Mouse (Mus musculus) stomach, postnatal 0 days (tissue): ENCODE data around the gene Plekhg2. TPM values are rescaled to one million over a fixed set of nuclear protein-coding genes. Genes with fewer than 3 reads are reported as not detected.

Experiments used
- ATAC-seq: fragments of 200-750 bp; cut with Nextera tagmentation; 2 replicates; pipeline ENCODE4 v1.8.0; 2017; ENCODE audit not compliant: low FRiP score, low TSS enrichment
- DNase-seq: peaks from one replicate; pipeline ENCODE4 v3.0.0-alpha.2; 2016; ENCODE audit warnings: low spot score
- H3K27ac ChIP-seq: fragments of 300-500 bp; sonication (generic); replicated peaks from 2 replicates; pipeline ENCODE4 v1.5.1; 2014; ENCODE audit warnings: mild to moderate bottlenecking, control low read depth
- H3K27me3 ChIP-seq: fragments of 300-500 bp; sonication (generic); 2 replicates; pipeline ENCODE4 v1.6.1; 2014; ENCODE audit warnings: low read length; ENCODE audit not compliant: control insufficient read depth, insufficient read depth
- H3K36me3 ChIP-seq: fragments of 300-500 bp; sonication (generic); 2 replicates; pipeline ENCODE4 v1.6.1; 2014; ENCODE audit warnings: low read length, mixed read lengths; ENCODE audit not compliant: control insufficient read depth, insufficient read depth
- H3K4me1 ChIP-seq: fragments of 300-500 bp; sonication (generic); replicated peaks from 2 replicates; pipeline ENCODE4 v1.6.1; 2014; ENCODE audit warnings: antibody characterized with exemption; ENCODE audit not compliant: control insufficient read depth, insufficient read depth
- H3K4me2 ChIP-seq: fragments of 300-500 bp; sonication (generic); replicated peaks from 2 replicates; pipeline ENCODE4 v1.6.1; 2014; ENCODE audit warnings: low read depth, mild to moderate bottlenecking, control low read depth, moderate library complexity
- H3K4me3 ChIP-seq: fragments of 300-500 bp; sonication (generic); 2 replicates; pipeline ENCODE4 v1.5.1; 2014; ENCODE audit warnings: low read depth, low read length, control low read depth
- H3K9ac ChIP-seq: fragments of 300-500 bp; sonication (generic); 2 replicates; pipeline ENCODE4 v1.6.1; 2014; ENCODE audit warnings: mild to moderate bottlenecking, low read length, control low read depth, mixed read lengths
- H3K9me3 ChIP-seq: fragments of 300-500 bp; sonication (generic); 2 replicates; pipeline ENCODE4 v1.6.1; 2016; ENCODE audit warnings: low read length; ENCODE audit not compliant: control insufficient read depth
- CTCF ChIP-seq: IDR thresholded peaks from 2 replicates; pipeline ENCODE4 v1.5.1; 2016; ENCODE audit warnings: antibody characterized with exemption, low read depth, mild to moderate bottlenecking, moderate library complexity
- EP300 ChIP-seq: optimal IDR thresholded peaks from 2 replicates; pipeline ENCODE3; 2016; ENCODE audit warnings: antibody characterized with exemption
- WGBS: fragments of 180-500 bp; shearing (Covaris S2); extraction: QIAGEN DNeasy Blood & Tissue Kit; methylation state at CpG from one replicate; pipeline ENCODE4 v1.1.7; 2014; 5-methylcytosine and 5-hydroxymethylcytosine counted together
- polyA plus RNA-seq: library from polyadenylated mRNA; unstranded; fragments of >200 nt; fragmentation: Nextera tagmentation; extraction: Ambion mirVana; gene quantifications from 2 replicates; pipeline ENCODE4 v1.2.1, GENCODE M21; 2015

The Plekhg2 gene
- polyA plus RNA-seq, 1 experiment from 2014 or later: 13.4 TPM

GRCm38 (mm10) chr7:28367663-28368275 lies 4.6 kb downstream of the Plekhg2 start:
- DNase-seq (no peak), ATAC-seq (no peak)
- Histone ChIP-seq H3K36me3 (peaks cover 15% of the 10 kb centered on the region; the same call in 1 of the 2 replicates), H3K4me1 (no peaks in the 10 kb centered on the region), H3K4me3 (no peak overlapping the region), H3K4me2 (no peak overlapping the region), H3K27ac (no peak overlapping the region), H3K27me3 (no peaks in the 10 kb centered on the region), H3K9me3 (no peaks in the 10 kb centered on the region), H3K9ac (no peak overlapping the region)
- 90% methylated on average over 16 of the region's 16 CpGs for WGBS
- TF ChIP-seq EP300 (no peak), CTCF (no peak)

GRCm38 (mm10) chr7:28362441-28363060 lies 9.8 kb downstream of the Plekhg2 start:
- no peaks in the 10 kb centered on the region for H3K9me3 ChIP-seq
- H3K4me3 ChIP-seq: no peak overlapping the region
- DNase-seq (no peak), ATAC-seq (no peak)
- peaks cover 4% of the 10 kb centered on the region; the same call in 1 of the 2 replicates for H3K4me1 ChIP-seq
- no peak overlapping the region for H3K4me2 ChIP-seq
- H3K9ac ChIP-seq: no peak overlapping the region
- no peak for TF ChIP-seq CTCF
- TF ChIP-seq EP300: no peak
- no peaks in the 10 kb centered on the region for H3K27me3 ChIP-seq
- H3K36me3 ChIP-seq: peaks cover 26% of the 10 kb centered on the region
- WGBS: 82% methylated on average over 16 of the region's 16 CpGs
- no peak overlapping the region for H3K27ac ChIP-seq

- Histone ChIP-seq H3K36me3 (peaks cover 25% of the 10 kb centered on the region), H3K4me2 (no peak overlapping the region), H3K27ac (no peak overlapping the region), H3K27me3 (no peaks in the 10 kb centered on the region), H3K4me3 (no peak overlapping the region), H3K4me1 (peaks cover 9% of the 10 kb centered on the region), H3K9ac (no peak overlapping the region), H3K9me3 (no peaks in the 10 kb centered on the region)
- TF ChIP-seq EP300: no peak
- DNase-seq (no peak), ATAC-seq (no peak)
- WGBS: 93% methylated on average over 20 of the region's 20 CpGs
Measured at GRCm38 (mm10) chr7:28361647-28362341, 10.6 kb downstream of the Plekhg2 start.

- no peaks in the 10 kb centered on the region for H3K27me3 ChIP-seq
- WGBS: 93% methylated on average over 6 of the region's 6 CpGs
- H3K36me3 ChIP-seq: peaks cover 25% of the 10 kb centered on the region
- H3K27ac ChIP-seq: no peak overlapping the region
- no peak overlapping the region for H3K9ac ChIP-seq
- H3K4me3 ChIP-seq: no peak overlapping the region
- peaks cover 9% of the 10 kb centered on the region for H3K4me1 ChIP-seq
- no peak overlapping the region for H3K4me2 ChIP-seq
- no peak for TF ChIP-seq EP300
- TF ChIP-seq CTCF: no peak
- ATAC-seq (no peak), DNase-seq (no peak)
- no peaks in the 10 kb centered on the region for H3K9me3 ChIP-seq
Measured at GRCm38 (mm10) chr7:28360291-28360690, 12.1 kb downstream of the Plekhg2 start.

GRCm38 (mm10) chr7:28359854-28360253 lies 12.5 kb downstream of the Plekhg2 start:
- no peak overlapping the region for H3K9ac ChIP-seq
- peaks cover 9% of the 10 kb centered on the region for H3K4me1 ChIP-seq
- TF ChIP-seq CTCF (no peak), EP300 (no peak)
- WGBS: 89% methylated on average over 10 of the region's 10 CpGs
- no peaks in the 10 kb centered on the region for H3K9me3 ChIP-seq
- no peak overlapping the region for H3K27ac ChIP-seq
- DNase-seq (no peak), ATAC-seq (no peak)
- H3K4me3 ChIP-seq: no peak overlapping the region
- no peak overlapping the region for H3K4me2 ChIP-seq
- peaks cover 21% of the 10 kb centered on the region for H3K36me3 ChIP-seq
- H3K27me3 ChIP-seq: no peaks in the 10 kb centered on the region

GRCm38 (mm10) chr7:28358431-28358830 lies 14.0 kb downstream of the Plekhg2 start:
- no peak overlapping the region for H3K9ac ChIP-seq
- H3K27me3 ChIP-seq: no peaks in the 10 kb centered on the region
- H3K36me3 ChIP-seq: peaks cover 16% of the 10 kb centered on the region
- H3K27ac ChIP-seq: peak overlapping the region; percentile 76
- no peaks in the 10 kb centered on the region for H3K9me3 ChIP-seq
- ATAC-seq (peak; percentile 1; the same call in 1 of the 2 replicates), DNase-seq (no peak)
- H3K4me1 ChIP-seq: peaks cover 9% of the 10 kb centered on the region
- no peak overlapping the region for H3K4me3 ChIP-seq
- H3K4me2 ChIP-seq: no peak overlapping the region
- 41% methylated on average over 7 of the region's 7 CpGs for WGBS
- TF ChIP-seq CTCF (no peak), EP300 (no peak)
